Mouse (Mus musculus) retina, embryonic 14.5 days (tissue): ENCODE results near the gene Gpr135.
A peak's percentile ranks its signal among the peaks of the same experiment; 100 is the strongest.
"Not testable (repeated sequence)": the region's sequence is repeated elsewhere in the genome, so short reads cannot be mapped to it uniquely, and the experiment has no call there.

ENCODE experiments used
- DNase-seq: peaks from one replicate; pipeline ENCODE4 v3.0.0-alpha.2; 2015; ENCODE audit warnings: low spot score

Gpr135 gene

DNA sequence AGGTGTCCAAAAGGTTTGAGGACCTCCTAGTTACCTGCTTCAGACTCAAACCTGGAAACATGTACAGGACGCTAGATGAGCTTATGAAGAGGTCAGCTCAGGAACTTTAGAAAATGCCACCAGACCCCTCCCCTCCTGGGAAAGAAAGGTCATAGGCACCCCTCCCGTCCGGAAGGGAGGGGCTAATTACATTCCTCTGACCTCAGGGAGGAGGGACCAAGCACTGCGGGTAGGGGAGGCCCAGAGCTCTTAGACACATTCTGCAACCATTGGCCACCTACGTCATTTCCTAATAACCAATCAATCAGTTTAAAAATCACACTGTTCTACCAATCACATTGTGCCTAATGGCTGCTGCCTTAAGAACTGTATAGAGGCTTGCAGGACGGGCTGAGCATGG lies 18.4 kb downstream of the Gpr135 start:
- DNase-seq = no peak

DNA sequence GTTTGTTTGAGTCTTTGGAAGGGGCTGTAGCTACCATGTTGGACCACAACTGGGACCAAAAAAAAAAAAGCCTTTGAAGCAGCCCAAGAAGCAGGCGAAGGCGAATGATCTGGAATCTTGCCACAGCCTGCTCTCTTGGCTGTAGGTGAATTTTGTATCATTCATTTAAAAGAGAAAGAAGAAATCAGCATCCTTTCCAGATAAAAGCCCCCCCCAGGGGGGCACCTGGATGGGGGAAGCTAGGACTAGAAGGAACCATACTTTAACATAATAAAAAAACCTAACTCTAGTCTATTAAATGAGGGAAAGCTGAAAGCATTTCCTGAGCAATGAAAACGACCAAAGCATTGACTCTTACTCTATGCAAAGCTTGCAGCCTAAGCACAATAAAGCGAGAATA lies 20.1 kb downstream of the Gpr135 start:
- DNase-seq = no peak

DNA sequence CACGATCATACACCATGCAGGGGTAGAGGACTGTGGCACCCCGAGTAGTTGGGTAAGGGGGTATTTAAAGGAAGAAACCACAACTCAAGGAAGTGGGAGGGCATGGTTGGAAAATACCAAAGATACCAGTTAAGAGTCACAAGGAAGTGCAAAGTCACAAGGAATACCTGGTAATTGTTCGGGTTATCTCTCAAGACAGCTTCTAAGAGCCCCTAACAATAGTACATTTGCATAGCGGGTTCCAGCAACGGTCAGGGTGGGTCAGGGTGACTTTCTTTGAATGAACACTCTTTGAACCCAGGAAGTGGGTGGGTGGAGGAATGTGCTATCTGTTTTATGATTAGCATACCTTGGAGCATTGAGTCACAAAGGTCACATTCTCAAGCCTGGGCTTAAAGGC lies 20.8 kb downstream of the Gpr135 start:
- not testable (repeated sequence) for DNase-seq

DNA sequence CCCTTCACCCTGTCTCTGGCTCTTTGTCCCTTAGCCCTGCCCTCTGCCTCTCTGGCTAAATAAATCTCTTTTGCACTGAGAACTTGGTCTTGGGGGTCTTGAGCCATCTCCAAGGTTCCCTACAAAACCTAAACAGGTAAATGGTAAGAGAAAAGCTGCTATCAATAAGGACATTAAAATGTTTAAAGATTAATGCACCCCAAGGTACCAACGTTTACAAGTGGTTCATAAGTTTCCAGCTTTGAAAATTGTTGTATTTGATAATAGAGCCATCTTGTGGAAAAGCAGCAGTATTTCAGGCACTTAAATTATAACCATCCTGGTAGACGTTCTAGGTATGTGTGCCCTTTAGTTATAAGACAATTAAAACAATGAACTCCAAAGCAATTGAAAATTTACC lies 23.4 kb downstream of the Gpr135 start:
- DNase-seq = peak; percentile 78

DNA sequence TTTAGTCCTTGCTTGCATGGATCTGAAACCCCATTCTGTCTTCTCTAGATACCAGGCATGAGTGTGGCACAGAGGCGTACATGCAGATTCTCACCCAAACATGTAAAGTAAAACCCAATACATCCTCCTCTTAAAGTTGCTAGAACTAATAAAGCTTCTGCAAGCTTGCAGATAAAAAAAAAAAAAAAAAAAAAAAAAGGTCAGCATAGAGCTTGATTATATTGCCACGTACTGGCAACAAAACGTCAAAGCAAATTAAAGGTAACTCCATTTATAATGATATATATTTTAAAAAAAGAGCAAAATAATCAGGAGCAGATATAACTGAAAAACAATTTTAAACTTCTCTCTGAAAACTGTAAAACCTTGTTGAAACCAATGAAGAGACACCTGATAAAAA lies 29.7 kb downstream of the Gpr135 start:
- DNase-seq = no peak

DNA sequence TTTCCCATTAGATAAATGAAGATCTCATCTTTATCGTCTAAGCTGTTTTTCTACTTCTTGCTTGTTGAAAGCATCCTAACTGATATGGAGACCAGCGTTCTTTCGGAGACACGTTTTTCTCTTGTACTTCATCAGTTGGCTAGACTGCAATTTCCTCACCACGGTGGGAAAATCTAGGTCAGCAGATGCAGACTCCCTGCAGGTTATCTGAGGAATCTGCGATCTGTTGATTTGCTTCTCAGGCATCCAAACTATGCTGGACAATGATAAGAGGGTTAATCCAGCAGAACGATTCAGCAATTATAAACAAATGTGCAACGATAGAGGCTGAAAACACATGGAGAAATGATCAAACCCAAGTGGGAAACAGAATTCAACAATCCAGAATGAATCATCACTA lies 31.4 kb downstream of the Gpr135 start:
- peak; percentile 42 for DNase-seq

DNA sequence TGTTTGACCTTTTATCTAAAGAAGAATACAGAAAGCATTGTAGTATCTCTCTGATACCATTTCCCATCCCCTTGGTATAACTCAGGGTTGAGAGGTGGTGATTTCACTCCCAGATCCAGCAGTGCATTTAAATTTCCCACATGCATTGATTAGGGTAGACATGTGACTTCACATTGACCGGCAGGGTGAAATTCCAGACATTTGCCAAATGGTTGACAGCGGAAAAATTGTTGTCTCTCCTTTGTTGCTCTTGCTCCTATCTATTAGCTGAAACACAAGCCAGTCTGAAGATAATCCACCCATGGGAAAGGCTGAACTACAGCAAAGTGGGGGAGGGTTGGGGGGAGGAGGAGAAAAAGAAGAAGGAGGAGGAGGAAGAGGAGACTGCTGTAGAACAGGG lies 32.1 kb downstream of the Gpr135 start:
- DNase-seq = no peak

DNA sequence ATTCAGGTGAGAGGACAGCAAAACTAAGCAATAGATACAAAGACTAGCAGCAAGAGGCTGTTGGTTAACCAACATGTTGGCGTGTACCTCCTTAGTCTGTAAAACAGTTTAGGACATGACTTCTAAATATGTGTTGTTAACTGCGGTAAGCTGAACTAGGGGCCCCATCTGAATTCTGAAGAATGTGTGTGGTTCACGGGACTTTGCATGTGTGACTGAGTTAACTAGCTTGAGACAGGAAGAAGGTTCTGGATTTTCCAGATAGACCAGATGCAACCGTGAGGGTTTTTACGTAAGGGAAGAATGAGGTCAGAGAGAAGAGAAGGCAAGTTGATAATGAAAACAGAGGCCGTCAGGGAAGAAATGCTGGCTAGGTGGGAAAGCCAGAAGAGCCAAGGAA lies 33.9 kb downstream of the Gpr135 start:
- DNase-seq = no peak

DNA sequence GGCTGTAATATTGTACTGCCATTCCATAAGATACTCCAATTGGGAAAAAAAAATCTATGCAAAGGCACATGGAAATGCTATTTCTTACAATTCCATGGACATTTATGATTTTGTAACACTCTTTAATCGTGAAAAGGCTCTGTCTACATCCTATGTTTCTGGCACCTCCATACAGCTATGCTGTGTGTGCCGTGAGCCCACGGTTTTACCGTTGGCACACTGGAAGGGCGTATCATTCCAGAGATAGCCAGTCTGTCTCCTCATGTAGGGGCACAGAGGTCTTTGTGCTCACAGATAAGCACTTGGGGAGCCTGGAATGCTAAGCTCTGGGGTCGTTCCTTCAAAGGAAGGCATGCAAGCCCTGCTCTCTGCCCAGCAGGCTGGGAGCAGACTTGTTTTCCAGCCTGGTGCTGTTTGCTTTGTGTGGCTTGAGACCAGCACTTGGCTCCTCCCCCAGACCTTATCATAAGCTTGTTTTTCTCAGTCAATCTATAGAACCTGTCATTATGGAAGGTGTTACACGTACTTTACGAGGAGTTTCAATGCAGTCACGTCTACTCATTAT lies 34.7 kb downstream of the Gpr135 start:
- no peak for DNase-seq

DNA sequence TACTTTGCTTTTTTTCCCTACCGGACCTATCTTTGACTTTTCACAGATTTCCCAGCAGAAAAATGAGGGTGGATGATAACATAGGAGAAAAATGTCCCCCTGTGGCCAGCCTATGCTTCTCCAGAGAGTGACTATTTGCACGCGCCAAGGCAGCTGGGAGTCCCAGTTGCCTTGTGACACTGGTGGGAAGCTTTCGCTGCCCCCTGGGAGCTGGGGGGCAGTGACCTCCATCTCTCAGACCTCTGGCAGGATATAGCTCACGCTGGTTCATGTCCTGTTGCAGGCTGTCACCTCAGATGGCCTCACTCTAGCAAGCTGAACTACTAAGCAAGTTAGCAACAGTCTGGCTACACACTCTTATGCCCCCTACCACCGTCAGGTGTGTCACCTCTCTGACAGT lies 39.1 kb downstream of the Gpr135 start:
- no peak for DNase-seq

DNA sequence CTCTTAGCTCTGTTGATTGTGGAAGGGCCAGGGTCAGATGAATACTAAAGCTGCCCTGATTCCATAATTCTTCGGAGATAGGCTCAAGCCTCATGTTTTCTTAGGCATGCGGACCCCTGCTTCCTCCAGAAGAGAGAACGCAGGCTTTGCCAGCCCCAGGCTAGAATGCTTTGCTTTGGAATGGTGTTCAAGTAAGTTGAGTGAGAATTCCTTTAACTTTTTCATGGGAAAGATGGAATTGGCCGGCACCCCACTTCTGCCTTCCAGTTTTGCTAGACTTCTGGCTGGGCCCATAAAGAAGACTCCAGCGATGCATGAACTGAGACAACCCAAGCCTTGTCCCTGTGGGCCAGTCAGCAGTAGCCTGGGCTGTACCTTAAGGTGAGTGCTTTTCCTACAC lies 39.8 kb downstream of the Gpr135 start:
- no peak for DNase-seq

DNA sequence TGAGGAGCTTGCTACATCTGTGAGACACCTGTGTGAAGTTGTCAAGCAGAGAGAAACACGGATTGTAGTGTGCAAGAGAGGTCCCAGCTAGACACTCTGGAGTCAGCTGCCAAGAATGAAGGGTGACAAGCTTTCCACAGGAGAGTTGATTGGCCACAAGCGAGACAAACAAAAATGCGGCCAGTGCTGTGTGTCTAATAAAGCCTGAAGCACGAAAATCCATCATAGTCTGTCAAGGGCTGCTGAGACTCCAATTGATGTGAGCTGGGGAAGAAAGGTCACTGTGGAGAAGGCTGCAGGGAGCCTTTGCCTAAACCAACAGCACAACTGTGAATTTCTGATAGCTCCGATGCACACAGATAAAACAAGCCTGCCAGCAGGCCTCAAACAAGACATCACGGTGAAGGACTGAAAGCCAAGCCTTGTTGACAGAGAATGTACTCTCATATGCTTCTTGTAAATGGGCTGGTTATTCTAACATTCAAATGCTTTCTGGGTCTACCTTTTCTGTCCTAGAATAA lies 45.6 kb downstream of the Gpr135 start:
- DNase-seq = peak; percentile 16

DNA sequence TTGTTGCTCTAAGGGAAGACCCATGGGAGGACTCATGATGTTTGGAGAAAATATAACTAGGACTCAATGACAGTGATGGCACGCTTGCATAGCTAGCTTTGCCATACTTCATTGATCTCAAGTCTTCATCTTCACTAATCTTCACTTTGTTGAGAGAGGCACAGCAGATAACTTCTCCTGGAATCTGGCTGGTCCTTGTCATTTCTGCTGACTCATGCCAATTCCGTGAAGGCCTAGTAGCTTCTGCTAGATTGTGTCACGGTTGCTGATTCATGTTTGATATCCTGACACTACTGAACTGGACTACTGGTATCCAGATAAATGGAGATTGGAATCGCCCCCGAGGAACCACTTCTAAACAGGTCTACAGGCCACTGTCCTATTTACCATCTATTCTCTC lies 47.4 kb downstream of the Gpr135 start:
- no peak for DNase-seq

DNA sequence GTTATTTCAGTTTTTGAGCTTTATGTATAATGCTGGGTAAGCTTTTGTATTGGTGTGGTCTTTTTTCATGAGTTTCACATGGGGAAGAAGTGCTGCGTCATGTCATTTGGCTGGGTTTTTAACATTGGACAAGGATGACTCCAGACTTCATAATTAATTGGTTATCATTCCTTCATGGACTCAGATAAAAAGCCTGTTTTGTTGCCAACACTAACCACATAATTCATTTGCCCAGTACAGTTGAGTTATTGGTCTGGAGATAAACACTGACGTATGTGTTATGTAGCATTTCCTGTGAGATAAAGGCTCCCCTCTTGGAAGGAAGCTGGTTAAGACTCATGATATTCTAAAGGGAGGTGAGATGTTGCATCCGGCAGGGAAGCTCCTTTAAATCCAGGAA lies 48.1 kb downstream of the Gpr135 start:
- no peak for DNase-seq

DNA sequence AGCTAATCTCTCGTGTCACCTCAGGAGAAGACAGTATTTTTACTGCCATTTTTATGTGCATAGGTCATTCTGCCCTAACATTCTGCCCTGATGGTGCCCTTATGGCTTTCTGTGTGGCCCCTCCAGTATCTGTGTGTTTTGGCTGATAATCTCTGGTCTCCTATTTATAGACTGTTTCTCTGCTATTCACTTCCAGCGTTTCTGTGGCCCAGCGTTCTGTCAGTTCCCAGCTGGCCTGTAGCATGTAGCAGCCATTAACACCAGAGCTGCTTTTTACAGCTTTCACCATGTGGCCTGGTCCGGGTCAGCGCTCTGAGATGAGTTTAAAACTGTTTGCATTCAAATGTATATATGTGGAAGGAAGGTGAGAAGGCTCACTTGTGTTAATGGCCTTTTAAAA lies 49.4 kb downstream of the Gpr135 start:
- DNase-seq = no peak

DNA sequence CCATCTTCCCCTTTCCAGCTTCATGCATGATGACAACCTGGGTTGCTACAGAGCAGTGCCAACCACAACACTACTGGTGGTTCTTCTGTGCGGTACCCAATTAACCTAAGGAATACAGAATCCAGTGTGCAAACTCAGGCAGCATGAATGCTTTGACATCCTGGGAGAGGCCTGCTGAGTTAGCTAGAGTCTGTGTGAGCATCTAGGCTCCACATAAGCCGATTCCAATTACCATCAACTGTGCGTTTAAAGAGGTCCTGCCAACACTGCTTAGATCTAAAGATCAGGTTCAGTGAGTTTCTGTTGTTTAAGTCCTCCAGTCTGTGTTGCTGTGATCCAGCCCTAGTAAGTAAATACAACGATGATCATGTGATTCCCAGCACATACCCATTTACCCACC lies 50.6 kb downstream of the Gpr135 start:
- peak; percentile 86 for DNase-seq
